Mouse (Mus musculus) adrenal gland, adult 18-20 months (tissue): ENCODE results near the gene Otulin. TPM values are rescaled to one million over a fixed set of nuclear protein-coding genes. Genes with fewer than 3 reads are reported as not detected.

ENCODE experiments used
- DNase-seq, 2 experiments: peaks; one replicate each; pipeline ENCODE4 v3.0.0; 2021 to 2022; ENCODE audit warnings: low spot score in 2 of 2
- total RNA-seq, 2 experiments: library from RNA; stranded (reverse); gene quantifications; 1 replicate in 1 of 2; 2 replicates in 1 of 2; pipeline ENCODE4 v1.2.3; 2021

The Otulin gene
- total RNA-seq, 2 experiments from 2014 or later, result 29.7 to 36.2 TPM

- DNase-seq, result no peak
Observed at GRCm38 (mm10) chr15:27553554-27553953, 76.9 kb downstream of the Otulin start.

- DNase-seq, result no peak
Observed at GRCm38 (mm10) chr15:27552129-27552700, 78.3 kb downstream of the Otulin start.

- DNase-seq, result no peak
Observed at GRCm38 (mm10) chr15:27551117-27552114, 79.1 kb downstream of the Otulin start.

- no peak for DNase-seq
Observed at GRCm38 (mm10) chr15:27550358-27550992, 80.0 kb downstream of the Otulin start.

GRCm38 (mm10) chr15:27549878-27550277 lies 80.6 kb downstream of the Otulin start:
- DNase-seq, result no peak

- DNase-seq, result no peak
Observed at GRCm38 (mm10) chr15:27549071-27549470, 81.4 kb downstream of the Otulin start.

- no peak for DNase-seq
Observed at GRCm38 (mm10) chr15:27548110-27548509, 82.4 kb downstream of the Otulin start.

- no peak for DNase-seq
Observed at GRCm38 (mm10) chr15:27545203-27545602, 85.3 kb downstream of the Otulin start.

GRCm38 (mm10) chr15:27539745-27540144 lies 90.7 kb downstream of the Otulin start:
- DNase-seq, result no peak

- DNase-seq, result no peak
Observed at GRCm38 (mm10) chr15:27537519-27538223, 92.8 kb downstream of the Otulin start.

- no peak for DNase-seq
Observed at GRCm38 (mm10) chr15:27536771-27537170, 93.7 kb downstream of the Otulin start.

- DNase-seq, result no peak
Observed at GRCm38 (mm10) chr15:27536186-27536585, 94.3 kb downstream of the Otulin start.

- no peak for DNase-seq
Observed at GRCm38 (mm10) chr15:27535681-27536080, 94.8 kb downstream of the Otulin start.

GRCm38 (mm10) chr15:27533036-27533435 lies 97.5 kb downstream of the Otulin start:
- DNase-seq, result no peak

- no peak for DNase-seq
Observed at GRCm38 (mm10) chr15:27530023-27530422, 100.5 kb downstream of the Otulin start.

GRCm38 (mm10) chr15:27528896-27529295 lies 101.6 kb downstream of the Otulin start:
- no peak for DNase-seq

- no peak for DNase-seq
Observed at GRCm38 (mm10) chr15:27525233-27526005, 105.1 kb downstream of the Otulin start.

GRCm38 (mm10) chr15:27519857-27520256 lies 110.6 kb downstream of the Otulin start:
- no peak for DNase-seq

GRCm38 (mm10) chr15:27518026-27518425 lies 112.5 kb downstream of the Otulin start:
- DNase-seq, result no peak

GRCm38 (mm10) chr15:27516927-27517326 lies 113.6 kb downstream of the Otulin start:
- no peak for DNase-seq
